Mouse (Mus musculus): ENCODE results near the gene Ndufa9. TPM values are rescaled to one million over a fixed set of nuclear protein-coding genes. Genes with fewer than 3 reads are reported as not detected.

Gene Ndufa9
- polyA plus RNA-seq (2015; fragmentation: Nextera tagmentation; extraction: Ambion mirVana), result 209 TPM in 2 replicates

DNA sequence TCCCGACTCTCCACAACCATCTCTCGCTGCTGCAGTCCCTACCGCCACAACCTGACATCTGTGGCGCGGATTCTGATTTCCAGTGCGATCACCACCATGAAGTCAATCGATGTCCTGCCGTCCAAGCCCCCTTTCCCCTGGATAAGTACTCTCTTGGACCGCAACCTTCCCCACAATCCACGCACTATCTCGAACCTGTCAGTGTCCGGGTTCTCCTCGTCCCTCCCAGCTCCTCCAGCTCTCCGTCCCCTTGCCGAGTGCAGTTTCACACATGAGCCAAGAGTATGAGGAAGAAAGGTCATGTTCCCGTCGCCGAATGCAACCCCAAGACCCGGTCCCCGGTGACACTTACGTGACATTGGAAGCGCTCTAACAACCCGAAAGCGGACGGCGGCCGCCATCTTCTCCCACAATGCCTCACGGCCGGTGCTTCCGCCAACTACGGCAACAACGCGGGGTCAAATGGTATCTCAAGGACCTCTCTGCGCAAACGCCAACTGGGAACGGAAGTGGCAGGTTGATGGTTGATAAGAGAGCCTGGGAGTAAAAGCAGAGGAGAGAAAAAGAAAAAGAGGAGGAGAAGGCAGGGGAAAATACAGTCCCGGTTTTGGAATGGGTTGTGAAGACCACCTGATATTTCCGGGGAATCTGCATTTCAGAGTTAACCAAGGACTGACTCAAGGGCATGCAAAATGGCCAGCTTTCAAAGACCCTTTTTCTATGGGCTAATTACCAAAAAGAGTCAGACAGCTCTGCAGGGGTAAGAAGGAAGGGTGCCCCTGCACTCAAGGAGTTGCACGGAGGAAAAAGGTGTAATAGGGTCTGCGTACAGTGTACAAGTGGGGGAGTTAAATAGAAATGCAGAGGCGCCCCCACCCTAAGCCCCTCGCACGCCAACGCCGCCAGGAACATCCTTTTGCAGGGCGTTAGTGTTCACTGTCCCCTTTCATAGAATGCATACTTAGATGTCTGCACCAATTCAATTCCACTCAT lies at the start of gene Ndufa9:
Gene Ndufa9, minus strand, starts transcription at position 425 of the 993 bp plus-strand sequence.
- H3K4me2 ChIP-seq, result peak within 1 kb of the TSS; percentile 75
- ATAC-seq (ENCODE audit: low read depth), result peak; percentile 90
- H3K27me3 ChIP-seq, result peaks cover 5% of the 10 kb centered on the region; the same call in 1 of the 2 replicates
- H3K9me3 ChIP-seq, result no peaks in the 10 kb centered on the region
- H3K36me3 ChIP-seq, result peaks cover 7% of the 10 kb centered on the region
- H3K9ac ChIP-seq, result peak within 1 kb of the TSS; percentile 91
- H3K4me1 ChIP-seq (replicated peaks), result peaks cover 24% of the 10 kb centered on the region
- WGBS, result 6% methylated on average over 46 of the region's 46 CpGs
- peak within 1 kb of the TSS; percentile 85 for H3K4me3 ChIP-seq
- H3K27ac ChIP-seq (replicated peaks), result peak within 1 kb of the TSS; percentile 87

GRCm38 (mm10) chr6:126877118-126877517 lies 28.2 kb upstream of the Ndufa9 start:
- H3K27ac ChIP-seq (replicated peaks), result no peak overlapping the region
- no peak overlapping the region for H3K4me3 ChIP-seq
- no peaks in the 10 kb centered on the region for H3K36me3 ChIP-seq
- no peaks in the 10 kb centered on the region for H3K4me1 ChIP-seq (replicated peaks)
- H3K9me3 ChIP-seq, result no peaks in the 10 kb centered on the region
- H3K27me3 ChIP-seq, result no peaks in the 10 kb centered on the region
- no peak overlapping the region for H3K9ac ChIP-seq
- H3K4me2 ChIP-seq, result no peak overlapping the region
- 86% methylated on average over 8 of the region's 8 CpGs for WGBS
- ATAC-seq (ENCODE audit: low read depth), result no peak

DNA sequence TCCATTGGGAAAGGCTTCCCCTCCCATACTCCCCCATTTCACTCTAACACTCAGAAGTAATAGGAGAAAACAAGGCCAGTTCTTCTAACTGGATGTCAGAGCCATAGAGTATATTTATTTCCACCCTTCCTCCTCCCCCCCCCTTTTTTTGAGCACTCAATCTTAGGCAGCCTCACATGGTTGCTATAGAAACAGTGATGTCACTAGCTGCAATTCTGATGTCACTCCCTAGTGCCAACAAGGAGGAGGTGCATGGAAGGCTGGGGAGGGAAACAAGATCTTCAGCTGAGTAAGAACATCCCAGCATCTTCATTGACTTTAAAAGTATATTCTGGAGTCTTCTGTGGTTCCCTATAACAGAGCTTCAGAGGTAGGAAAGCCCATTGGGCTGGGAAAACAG lies 3.9 kb upstream of the Ndufa9 start, which contains the start of gene Akap3:
Gene Akap3, plus strand, starts transcription at position 218 of the 400 bp plus-strand sequence.
- Histone ChIP-seq H3K4me1 (replicated peaks) (peaks cover 12% of the 10 kb centered on the region), H3K27me3 (peaks cover 10% of the 10 kb centered on the region), H3K36me3 (no peaks in the 10 kb centered on the region), H3K9me3 (no peaks in the 10 kb centered on the region), H3K4me3 (no peak within 1 kb of the TSS), H3K4me2 (no peak within 1 kb of the TSS), H3K9ac (no peak within 1 kb of the TSS), H3K27ac (replicated peaks) (no peak within 1 kb of the TSS)
- no peak for ATAC-seq (ENCODE audit: low read depth)

- H3K36me3 ChIP-seq, result peaks cover 99% of the 10 kb centered on the region
- H3K4me3 ChIP-seq, result no peak overlapping the region
- H3K4me1 ChIP-seq (replicated peaks), result no peaks in the 10 kb centered on the region
- no peak overlapping the region for H3K4me2 ChIP-seq
- no peak for ATAC-seq (ENCODE audit: low read depth)
- no peaks in the 10 kb centered on the region for H3K9me3 ChIP-seq
- 91% methylated on average over 8 of the region's 8 CpGs for WGBS
- no peak overlapping the region for H3K9ac ChIP-seq
- no peaks in the 10 kb centered on the region for H3K27me3 ChIP-seq
- no peak overlapping the region for H3K27ac ChIP-seq (replicated peaks)
Observed at GRCm38 (mm10) chr6:126836628-126837027, 12.3 kb downstream of the Ndufa9 start.

DNA sequence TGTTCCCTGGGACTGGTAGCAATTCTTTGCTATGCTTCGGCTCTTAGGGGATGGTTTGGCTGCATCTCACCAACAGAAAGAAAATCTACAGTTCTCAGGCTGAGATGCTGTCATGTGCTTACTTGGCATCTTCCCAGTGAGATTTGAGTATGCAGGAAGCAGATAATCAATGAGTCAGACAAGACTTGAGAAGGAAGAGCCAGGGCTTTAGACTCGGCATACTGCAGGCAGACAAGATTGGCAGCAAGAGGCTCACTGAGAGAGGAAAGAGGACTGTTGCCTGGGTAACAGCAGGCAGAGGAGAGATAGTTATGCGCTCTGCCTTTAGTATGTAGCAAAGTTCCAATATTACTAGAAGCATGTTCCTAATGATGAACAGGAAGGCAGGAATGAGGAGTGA lies 25.8 kb downstream of the Ndufa9 start:
- Histone ChIP-seq H3K36me3 (peaks cover 93% of the 10 kb centered on the region), H3K27ac (replicated peaks) (no peak overlapping the region), H3K4me1 (replicated peaks) (no peaks in the 10 kb centered on the region), H3K9ac (no peak overlapping the region), H3K27me3 (no peaks in the 10 kb centered on the region), H3K4me2 (no peak overlapping the region), H3K9me3 (no peaks in the 10 kb centered on the region), H3K4me3 (no peak overlapping the region)
- ATAC-seq (ENCODE audit: low read depth), result no peak
- WGBS, result 81% methylated on average over 3 of the region's 3 CpGs

DNA sequence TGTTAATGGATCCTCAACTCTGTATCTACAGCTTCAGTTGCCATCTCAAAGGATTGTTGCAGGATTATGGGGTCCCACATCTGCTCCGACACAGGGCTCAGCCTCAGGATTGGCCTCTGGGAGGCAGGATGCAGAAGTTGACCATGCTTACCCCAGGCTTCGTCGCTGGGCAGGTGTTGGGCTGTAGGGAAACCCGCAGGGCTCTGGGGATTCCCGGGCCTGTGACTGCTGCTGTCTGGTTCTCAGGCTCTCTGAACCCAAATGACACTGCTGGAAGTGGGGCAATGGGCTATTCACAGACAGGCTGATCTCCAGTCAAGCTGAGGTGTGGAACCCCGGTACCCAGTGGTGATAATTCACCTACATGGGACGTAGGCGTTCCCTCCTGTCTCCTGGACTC lies 32.6 kb downstream of the Ndufa9 start:
- H3K36me3 ChIP-seq, result peaks cover 30% of the 10 kb centered on the region
- no peaks in the 10 kb centered on the region for H3K9me3 ChIP-seq
- H3K27me3 ChIP-seq, result no peaks in the 10 kb centered on the region
- H3K9ac ChIP-seq, result no peak overlapping the region
- 91% methylated on average over 8 of the region's 8 CpGs for WGBS
- no peak overlapping the region for H3K4me3 ChIP-seq
- no peak for ATAC-seq (ENCODE audit: low read depth)
- no peaks in the 10 kb centered on the region for H3K4me1 ChIP-seq (replicated peaks)
- H3K4me2 ChIP-seq, result no peak overlapping the region
- H3K27ac ChIP-seq (replicated peaks), result no peak overlapping the region

GRCm38 (mm10) chr6:126815206-126815750 lies 33.7 kb downstream of the Ndufa9 start:
- ATAC-seq (ENCODE audit: low read depth), result no peak
- Histone ChIP-seq H3K9ac (no peak overlapping the region), H3K27ac (replicated peaks) (no peak overlapping the region), H3K4me3 (no peak overlapping the region), H3K4me2 (no peak overlapping the region), H3K4me1 (replicated peaks) (no peaks in the 10 kb centered on the region), H3K9me3 (no peaks in the 10 kb centered on the region), H3K36me3 (peaks cover 19% of the 10 kb centered on the region), H3K27me3 (no peaks in the 10 kb centered on the region)
- WGBS, result 69% methylated on average over 6 of the region's 6 CpGs

GRCm38 (mm10) chr6:126811481-126811880 lies 37.5 kb downstream of the Ndufa9 start:
- no peaks in the 10 kb centered on the region for H3K36me3 ChIP-seq
- no peak overlapping the region for H3K4me2 ChIP-seq
- no peak overlapping the region for H3K9ac ChIP-seq
- no peaks in the 10 kb centered on the region for H3K9me3 ChIP-seq
- H3K4me1 ChIP-seq (replicated peaks), result no peaks in the 10 kb centered on the region
- WGBS, result 90% methylated on average over 4 of the region's 4 CpGs
- H3K27me3 ChIP-seq, result no peaks in the 10 kb centered on the region
- no peak overlapping the region for H3K4me3 ChIP-seq
- no peak overlapping the region for H3K27ac ChIP-seq (replicated peaks)
- no peak for ATAC-seq (ENCODE audit: low read depth)

- 89% methylated on average over 8 of the region's 8 CpGs for WGBS
- Histone ChIP-seq H3K4me3 (no peak overlapping the region), H3K27ac (replicated peaks) (no peak overlapping the region), H3K4me1 (replicated peaks) (no peaks in the 10 kb centered on the region), H3K36me3 (no peaks in the 10 kb centered on the region), H3K27me3 (no peaks in the 10 kb centered on the region), H3K9ac (no peak overlapping the region), H3K9me3 (no peaks in the 10 kb centered on the region), H3K4me2 (no peak overlapping the region)
- ATAC-seq (ENCODE audit: low read depth), result no peak
Observed at GRCm38 (mm10) chr6:126808561-126808960, 40.4 kb downstream of the Ndufa9 start.

- no peak overlapping the region for H3K4me2 ChIP-seq
- H3K36me3 ChIP-seq, result no peaks in the 10 kb centered on the region
- H3K4me3 ChIP-seq, result no peak overlapping the region
- no peak overlapping the region for H3K9ac ChIP-seq
- no peak for ATAC-seq (ENCODE audit: low read depth)
- H3K9me3 ChIP-seq, result no peaks in the 10 kb centered on the region
- H3K4me1 ChIP-seq (replicated peaks), result no peaks in the 10 kb centered on the region
- no peaks in the 10 kb centered on the region for H3K27me3 ChIP-seq
- 80% methylated on average over 4 of the region's 4 CpGs for WGBS
- no peak overlapping the region for H3K27ac ChIP-seq (replicated peaks)
Observed at GRCm38 (mm10) chr6:126808134-126808533, 40.8 kb downstream of the Ndufa9 start.

GRCm38 (mm10) chr6:126806783-126807182 lies 42.2 kb downstream of the Ndufa9 start:
- H3K27me3 ChIP-seq, result no peaks in the 10 kb centered on the region
- no peak overlapping the region for H3K4me2 ChIP-seq
- 80% methylated on average over 3 of the region's 3 CpGs for WGBS
- no peaks in the 10 kb centered on the region for H3K4me1 ChIP-seq (replicated peaks)
- H3K4me3 ChIP-seq, result no peak overlapping the region
- no peak overlapping the region for H3K27ac ChIP-seq (replicated peaks)
- H3K9ac ChIP-seq, result no peak overlapping the region
- H3K36me3 ChIP-seq, result no peaks in the 10 kb centered on the region
- ATAC-seq (ENCODE audit: low read depth), result no peak
- H3K9me3 ChIP-seq, result no peaks in the 10 kb centered on the region

GRCm38 (mm10) chr6:126802946-126803345 lies 46.0 kb downstream of the Ndufa9 start:
- H3K9ac ChIP-seq, result no peak overlapping the region
- WGBS, result 34% methylated on average over 11 of the region's 11 CpGs
- H3K9me3 ChIP-seq, result no peaks in the 10 kb centered on the region
- no peaks in the 10 kb centered on the region for H3K27me3 ChIP-seq
- H3K36me3 ChIP-seq, result no peaks in the 10 kb centered on the region
- H3K27ac ChIP-seq (replicated peaks), result no peak overlapping the region
- no peak for ATAC-seq (ENCODE audit: low read depth)
- H3K4me1 ChIP-seq (replicated peaks), result no peaks in the 10 kb centered on the region
- H3K4me3 ChIP-seq, result no peak overlapping the region
- no peak overlapping the region for H3K4me2 ChIP-seq
